Mouse (Mus musculus): ENCODE measurements around the gene Serf2. TPM values are rescaled to one million over a fixed set of nuclear protein-coding genes. Genes with fewer than 3 reads are reported as not detected.

The Serf2 gene
- total and polyA plus RNA-seq, 2 experiments from 2014 or later, result 625 to 1,465 TPM

DNA sequence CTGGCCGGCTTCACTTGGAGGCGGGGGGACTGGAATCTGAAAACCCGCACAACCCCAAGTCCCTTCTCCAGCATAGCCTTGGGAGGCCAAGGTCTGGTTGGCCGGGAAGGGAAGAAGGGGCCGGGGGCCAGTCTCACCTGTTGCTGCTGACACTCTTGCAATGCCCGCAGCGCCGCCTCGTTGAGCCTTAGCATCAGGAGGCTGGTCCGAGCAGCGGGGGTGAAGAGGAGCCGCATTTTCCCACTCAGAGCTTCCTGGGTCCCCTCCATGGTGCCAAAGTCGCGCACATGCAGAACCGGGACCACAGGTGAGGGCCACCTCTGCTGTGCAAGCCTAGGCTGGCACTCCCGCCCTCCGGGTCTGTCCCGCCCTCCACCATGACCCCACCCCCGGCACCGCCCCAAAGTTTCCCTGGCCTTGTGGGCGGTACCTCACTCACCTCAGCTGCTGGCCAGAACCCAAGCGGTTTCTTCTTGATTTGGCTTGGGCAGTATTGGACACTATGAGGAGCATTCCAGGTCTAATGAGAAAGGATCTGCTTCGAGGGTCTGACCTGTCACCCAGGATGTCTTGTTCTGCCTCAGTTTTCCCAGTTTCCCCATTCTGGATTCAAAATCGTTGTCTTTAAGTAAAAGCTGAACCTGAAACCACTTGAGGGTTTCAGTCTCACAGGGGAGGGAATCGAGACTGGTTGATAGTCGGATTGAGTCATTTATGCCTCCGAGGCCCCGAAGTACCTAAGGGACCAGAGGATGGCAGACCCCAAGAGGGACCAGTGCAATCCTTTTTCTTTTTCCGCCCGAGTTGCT lies 6.5 kb upstream of the Serf2 start:
- Histone ChIP-seq H3K9ac (replicated peaks; ENCODE audit: low read depth, low read length) (peak overlapping the region; percentile 18; the same call in 1 of the 2 replicates), H3K4me2 (ENCODE audit: low read depth, low read length) (peak overlapping the region; percentile 88), H3K4me1 (ENCODE audit: control insufficient read depth, insufficient read depth) (peaks cover 13% of the 10 kb centered on the region), H3K27ac (ENCODE audit: low read depth) (no peak overlapping the region), H3K9me3 (replicated peaks; ENCODE audit: control insufficient read depth, low read length) (no peaks in the 10 kb centered on the region), H3K4me3 (ENCODE audit: low read depth, low read length) (peak overlapping the region; percentile 51), H3K36me3 (replicated peaks; ENCODE audit: control insufficient read depth, insufficient read depth, low read length) (peaks cover 25% of the 10 kb centered on the region), H3K27me3 (ENCODE audit: control insufficient read depth, insufficient read depth, low read length) (no peaks in the 10 kb centered on the region)
- peak; percentile 51 for DNase-seq (ENCODE audit: low spot score)
- ATAC-seq (ENCODE audit: insufficient read depth, low read depth), result peak; percentile 68; the same call in 1 of the 2 replicates
- TF ChIP-seq EP300 (IDR thresholded peaks at IDR 0.05; ENCODE audit: low read depth) (no peak), CTCF (IDR thresholded peaks at IDR 0.05; ENCODE audit: low read depth) (no peak)
- 2% methylated on average over 30 of the region's 30 CpGs for WGBS

DNA sequence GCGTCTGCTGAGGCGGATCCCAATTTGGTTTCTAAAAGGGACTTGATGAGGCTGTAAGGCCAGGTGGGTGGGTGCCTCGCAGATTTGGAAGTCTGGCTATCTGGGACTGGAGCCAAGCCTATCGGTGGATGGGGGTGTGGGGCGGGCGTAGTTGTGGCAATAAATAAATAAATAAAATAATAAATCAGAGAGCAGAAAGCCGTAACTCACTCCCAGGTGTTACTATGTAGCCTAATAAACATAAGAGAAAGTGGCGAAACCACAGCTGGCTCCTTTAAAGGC lies 6.0 kb upstream of the Serf2 start:
- ATAC-seq (ENCODE audit: insufficient read depth, low read depth) (no peak), DNase-seq (ENCODE audit: low spot score) (no peak)
- Histone ChIP-seq H3K27me3 (ENCODE audit: control insufficient read depth, insufficient read depth, low read length) (no peaks in the 10 kb centered on the region), H3K36me3 (replicated peaks; ENCODE audit: control insufficient read depth, insufficient read depth, low read length) (peaks cover 19% of the 10 kb centered on the region), H3K9ac (replicated peaks; ENCODE audit: low read depth, low read length) (peak overlapping the region; percentile 18; the same call in 1 of the 2 replicates), H3K4me3 (ENCODE audit: low read depth, low read length) (peak overlapping the region; percentile 51), H3K4me1 (ENCODE audit: control insufficient read depth, insufficient read depth) (peaks cover 19% of the 10 kb centered on the region), H3K9me3 (replicated peaks; ENCODE audit: control insufficient read depth, low read length) (no peaks in the 10 kb centered on the region), H3K4me2 (ENCODE audit: low read depth, low read length) (peak overlapping the region; percentile 88), H3K27ac (ENCODE audit: low read depth) (no peak overlapping the region)
- TF ChIP-seq CTCF (IDR thresholded peaks at IDR 0.05; ENCODE audit: low read depth) (no peak), EP300 (IDR thresholded peaks at IDR 0.05; ENCODE audit: low read depth) (no peak)
- 16% methylated on average over 8 of the region's 8 CpGs for WGBS

DNA sequence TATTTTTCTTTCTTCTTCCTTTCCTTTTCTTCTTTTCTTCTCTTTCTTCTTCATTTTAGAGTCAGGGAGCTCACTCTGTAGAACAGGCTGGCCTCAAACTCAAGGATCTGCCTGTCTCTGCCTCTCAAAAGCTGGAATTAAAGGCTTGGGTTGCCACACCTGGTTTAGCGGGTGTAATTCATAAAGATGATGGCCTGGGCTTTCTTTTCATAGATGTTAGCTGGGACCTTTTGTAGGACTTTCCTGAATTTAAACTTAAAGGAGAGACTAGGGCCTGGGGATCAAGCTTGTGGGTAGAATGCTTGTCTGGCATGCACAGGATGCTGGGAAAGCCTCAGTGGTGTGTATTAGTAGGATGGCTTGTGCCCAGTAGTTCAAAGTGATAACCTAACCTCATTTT lies 4.8 kb upstream of the Serf2 start, which contains the start of gene Ell3:
TSS of gene Ell3 (minus strand) at position 101 of the 400 bp plus-strand sequence.
- Histone ChIP-seq H3K4me2 (ENCODE audit: low read depth, low read length) (peak within 1 kb of the TSS; percentile 88), H3K9me3 (replicated peaks; ENCODE audit: control insufficient read depth, low read length) (no peaks in the 10 kb centered on the region), H3K27me3 (ENCODE audit: control insufficient read depth, insufficient read depth, low read length) (no peaks in the 10 kb centered on the region), H3K4me1 (ENCODE audit: control insufficient read depth, insufficient read depth) (peaks cover 20% of the 10 kb centered on the region), H3K36me3 (replicated peaks; ENCODE audit: control insufficient read depth, insufficient read depth, low read length) (0 out of 2 replicates have a peak, but pooled peaks cover 8% of the 10 kb centered on the region), H3K9ac (replicated peaks; ENCODE audit: low read depth, low read length) (peak within 1 kb of the TSS; percentile 18; the same call in 1 of the 2 replicates), H3K4me3 (ENCODE audit: low read depth, low read length) (peak within 1 kb of the TSS; percentile 51), H3K27ac (ENCODE audit: low read depth) (no peak within 1 kb of the TSS)
- ATAC-seq (ENCODE audit: insufficient read depth, low read depth), result no peak
- WGBS, result 100% methylated on average over 1 of the region's 1 CpGs
- no peak for DNase-seq (ENCODE audit: low spot score)
- TF ChIP-seq CTCF (IDR thresholded peaks at IDR 0.05; ENCODE audit: low read depth), result no peak
- no peak for TF ChIP-seq EP300 (IDR thresholded peaks at IDR 0.05; ENCODE audit: low read depth)

DNA sequence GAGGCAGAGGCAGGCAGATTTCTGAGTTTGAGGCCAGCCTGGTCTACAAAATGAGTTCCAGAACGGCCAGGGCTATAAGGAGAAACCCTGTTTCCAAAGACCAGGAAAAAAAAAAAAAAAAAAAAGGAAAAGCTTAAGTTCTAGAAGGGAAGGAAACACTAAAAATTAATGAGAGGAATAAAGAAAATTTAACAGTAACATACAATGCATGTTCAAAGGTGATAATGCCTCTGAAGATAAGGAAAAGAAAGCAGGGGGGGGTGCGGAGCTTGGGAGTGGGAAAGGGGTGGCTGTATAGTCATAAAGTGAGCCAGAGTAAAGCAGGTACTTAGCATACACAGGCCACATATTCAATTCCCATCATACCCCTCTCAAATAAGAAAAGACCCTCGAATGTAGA lies 3.9 kb upstream of the Serf2 start:
- WGBS, result 69% methylated on average over 3 of the region's 3 CpGs
- H3K4me1 ChIP-seq (ENCODE audit: control insufficient read depth, insufficient read depth), result peaks cover 20% of the 10 kb centered on the region
- no peak for ATAC-seq (ENCODE audit: insufficient read depth, low read depth)
- no peak overlapping the region for H3K9ac ChIP-seq (replicated peaks; ENCODE audit: low read depth, low read length)
- DNase-seq (ENCODE audit: low spot score), result no peak
- H3K4me2 ChIP-seq (ENCODE audit: low read depth, low read length), result no peak overlapping the region
- H3K36me3 ChIP-seq (replicated peaks; ENCODE audit: control insufficient read depth, insufficient read depth, low read length), result no peaks in the 10 kb centered on the region
- no peaks in the 10 kb centered on the region for H3K27me3 ChIP-seq (ENCODE audit: control insufficient read depth, insufficient read depth, low read length)
- H3K27ac ChIP-seq (ENCODE audit: low read depth), result no peak overlapping the region
- no peaks in the 10 kb centered on the region for H3K9me3 ChIP-seq (replicated peaks; ENCODE audit: control insufficient read depth, low read length)
- TF ChIP-seq CTCF (IDR thresholded peaks at IDR 0.05; ENCODE audit: low read depth) (no peak), EP300 (IDR thresholded peaks at IDR 0.05; ENCODE audit: low read depth) (no peak)
- H3K4me3 ChIP-seq (ENCODE audit: low read depth, low read length), result no peak overlapping the region

DNA sequence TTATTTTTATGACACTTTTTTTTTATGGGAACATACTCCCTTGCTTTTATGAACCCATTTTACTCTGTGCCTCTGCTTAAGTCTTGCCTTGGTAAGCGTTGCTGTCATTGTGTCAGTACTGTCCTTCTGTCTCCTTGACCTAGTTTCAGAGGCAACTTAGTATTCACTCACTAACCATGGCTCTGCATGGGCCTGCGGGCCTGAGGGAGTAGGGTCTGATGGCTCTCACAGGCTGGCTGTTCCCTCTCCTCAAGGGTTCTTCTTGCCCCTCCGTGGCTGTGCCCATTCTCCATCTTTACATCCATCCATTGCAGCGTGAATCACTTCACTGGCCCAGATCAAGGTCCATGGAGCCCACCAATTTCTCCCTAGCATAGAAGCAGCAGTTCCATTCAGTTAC lies 2.5 kb upstream of the Serf2 start:
- no peak for ATAC-seq (ENCODE audit: insufficient read depth, low read depth)
- Histone ChIP-seq H3K4me3 (ENCODE audit: low read depth, low read length) (no peak overlapping the region), H3K4me2 (ENCODE audit: low read depth, low read length) (no peak overlapping the region), H3K36me3 (replicated peaks; ENCODE audit: control insufficient read depth, insufficient read depth, low read length) (peaks cover 2% of the 10 kb centered on the region; the same call in 1 of the 2 replicates), H3K9me3 (replicated peaks; ENCODE audit: control insufficient read depth, low read length) (no peaks in the 10 kb centered on the region), H3K4me1 (ENCODE audit: control insufficient read depth, insufficient read depth) (peaks cover 27% of the 10 kb centered on the region), H3K27ac (ENCODE audit: low read depth) (no peak overlapping the region), H3K27me3 (ENCODE audit: control insufficient read depth, insufficient read depth, low read length) (no peaks in the 10 kb centered on the region), H3K9ac (replicated peaks; ENCODE audit: low read depth, low read length) (no peak overlapping the region)
- DNase-seq (ENCODE audit: low spot score), result no peak
- 83% methylated on average over 4 of the region's 4 CpGs for WGBS
- TF ChIP-seq EP300 (IDR thresholded peaks at IDR 0.05; ENCODE audit: low read depth) (no peak), CTCF (IDR thresholded peaks at IDR 0.05; ENCODE audit: low read depth) (no peak)
